Mouse (Mus musculus): ENCODE measurements around the gene Treml1. TPM values are rescaled to one million over a fixed set of nuclear protein-coding genes. Genes with fewer than 3 reads are reported as not detected.
A peak's percentile ranks its signal among the peaks of the same experiment; 100 is the strongest.

Treml1 gene
- total and polyA plus RNA-seq, 3 experiments, result not detected

- no peak overlapping the region for H3K9ac ChIP-seq (ENCODE audit: insufficient read depth, low read depth)
- H3K27me3 ChIP-seq (replicated peaks), result peaks cover 6% of the 10 kb centered on the region
- no peak for DNase-seq (ENCODE audit: extremely low read depth)
- no peaks in the 10 kb centered on the region for H3K79me2 ChIP-seq (replicated peaks; ENCODE audit: control insufficient read depth, extremely low read depth, insufficient read depth, poor library complexity, severe bottlenecking)
- TF ChIP-seq RAD21 (IDR thresholded peaks at IDR 0.05; ENCODE audit: low read depth, low read length) (no peak), MXI1 (IDR thresholded peaks at IDR 0.05; ENCODE audit: low read depth, low read length) (no peak), MAX (IDR thresholded peaks at IDR 0.05; ENCODE audit: low read length) (no peak), ETS1 (conservative IDR thresholded peaks at IDR 0.05; ENCODE audit: low read depth, low read length) (no peak), UBTF (IDR thresholded peaks at IDR 0.05; ENCODE audit: low read depth, low read length) (no peak), SMC3 (IDR thresholded peaks at IDR 0.05; ENCODE audit: low read depth, low read length) (no peak), POLR2A (IDR thresholded peaks at IDR 0.05; ENCODE audit: low read depth, low read length) (no peak), USF2 (conservative IDR thresholded peaks at IDR 0.05; ENCODE audit: low read depth, low read length) (no peak), KAT2A (IDR thresholded peaks at IDR 0.05; ENCODE audit: insufficient replicate concordance, low read length) (no peak), ZNF384 (IDR thresholded peaks at IDR 0.05; ENCODE audit: low read depth, low read length) (no peak), ZMIZ1 (IDR thresholded peaks at IDR 0.05; ENCODE audit: low read depth, low read length) (no peak), TCF12 (IDR thresholded peaks at IDR 0.05; ENCODE audit: low read depth, low read length) (no peak), BHLHE40 (IDR thresholded peaks at IDR 0.05; ENCODE audit: low read depth, low read length) (no peak), POLR2AphosphoS2 (IDR thresholded peaks at IDR 0.05; ENCODE audit: low read depth, low read length) (no peak), PAX5 (IDR thresholded peaks at IDR 0.05; ENCODE audit: low read length) (no peak), JUND (conservative IDR thresholded peaks at IDR 0.05; ENCODE audit: low read depth, low read length) (no peak)
- no peaks in the 10 kb centered on the region for H3K36me3 ChIP-seq (replicated peaks in 1 of 2; ENCODE audit: control insufficient read depth in 1 of 2, insufficient read depth in 1 of 2, low read length in 1 of 2)
- H3K4me3 ChIP-seq (replicated peaks in 1 of 3; ENCODE audit: low read depth in 2 of 3, low read length in 2 of 3, poor library complexity in 1 of 3), result no peak overlapping the region
- H3K9me3 ChIP-seq (replicated peaks; ENCODE audit: low read length), result peaks cover 3% of the 10 kb centered on the region
- H3K4me2 ChIP-seq (ENCODE audit: insufficient read depth, low read depth, poor library complexity, severe bottlenecking), result no peak overlapping the region
- dilution Hi-C loops (cut with MboI; ENCODE audit: extremely low pct_ligation_motif_present, extremely low pct_unique_long_range_greater_than_20kb, low sequenced_read_pairs) (no loop called here), in situ Hi-C loops (cut with MboI; ENCODE audit: low pct_ligation_motif_present, low pct_unique_long_range_greater_than_20kb, low sequenced_read_pairs) (loop anchor here (10.0 kb wide), 2 partner anchors 49 to 219 kb away; no protein-coding TSS in a partner anchor)
- peaks cover 4 to 35% of the 10 kb centered on the region in 2 experiments; a peak in 3 of 4 replicates for H3K4me1 ChIP-seq (ENCODE audit: control insufficient read depth in 1 of 2, insufficient read depth in 2 of 2)
- no peak overlapping the region for H3K27ac ChIP-seq (ENCODE audit: insufficient read depth, low read depth)
Measured at GRCm38 (mm10) chr17:48334186-48334585, 25.5 kb upstream of the Treml1 start.

GRCm38 (mm10) chr17:48336857-48337256 is 22.9 kb upstream of the Treml1 start:
- dilution Hi-C loops (cut with MboI; ENCODE audit: extremely low pct_ligation_motif_present, extremely low pct_unique_long_range_greater_than_20kb, low sequenced_read_pairs) (no loop called here), in situ Hi-C loops (cut with MboI; ENCODE audit: low pct_ligation_motif_present, low pct_unique_long_range_greater_than_20kb, low sequenced_read_pairs) (loop anchor here (10.0 kb wide), 2 partner anchors 52 to 222 kb away; no protein-coding TSS in a partner anchor)
- no peak overlapping the region; the same call in 1 of the 2 replicates for H3K4me2 ChIP-seq (ENCODE audit: insufficient read depth, low read depth, poor library complexity, severe bottlenecking)
- peaks cover 3% of the 10 kb centered on the region for H3K9me3 ChIP-seq (replicated peaks; ENCODE audit: low read length)
- H3K4me1 ChIP-seq (ENCODE audit: control insufficient read depth in 1 of 2, insufficient read depth in 2 of 2), result peaks cover 4 to 34% of the 10 kb centered on the region in 2 experiments; a peak in 3 of 4 replicates
- no peaks in the 10 kb centered on the region for H3K36me3 ChIP-seq (replicated peaks in 1 of 2; ENCODE audit: control insufficient read depth in 1 of 2, insufficient read depth in 1 of 2, low read length in 1 of 2)
- peak; percentile 88 for TF ChIP-seq ZC3H11A (IDR thresholded peaks at IDR 0.05; ENCODE audit: low read depth, low read length)
- peak; percentile 98 for TF ChIP-seq RAD21 (IDR thresholded peaks at IDR 0.05; ENCODE audit: low read depth, low read length)
- peak; percentile 84 to 96 for TF ChIP-seq CTCF (conservative IDR thresholded peaks at IDR 0.05 in 1 of 2, IDR thresholded peaks at IDR 0.05 in 1 of 2; ENCODE audit: low read depth in 2 of 2, low read length in 2 of 2)
- no peak for TF ChIP-seq MYC (IDR thresholded peaks at IDR 0.05; ENCODE audit: low read depth, low read length)
- no peak for TF ChIP-seq MAFK (IDR thresholded peaks at IDR 0.05; ENCODE audit: insufficient replicate concordance, low read length)
- 0 out of 2 replicates have a peak, but pooled peaks have one; percentile 15 for TF ChIP-seq MEF2A (IDR thresholded peaks at IDR 0.05; ENCODE audit: borderline replicate concordance, low read depth, low read length)
- TF ChIP-seq HCFC1 (IDR thresholded peaks at IDR 0.05; ENCODE audit: low read depth, low read length), result no peak
- peak; percentile 98 for TF ChIP-seq SMC3 (IDR thresholded peaks at IDR 0.05; ENCODE audit: low read depth, low read length)
- no peak overlapping the region for H3K27ac ChIP-seq (ENCODE audit: insufficient read depth, low read depth)
- no peak overlapping the region for H3K4me3 ChIP-seq (replicated peaks in 1 of 3; ENCODE audit: low read depth in 2 of 3, low read length in 2 of 3, poor library complexity in 1 of 3)
- H3K79me2 ChIP-seq (replicated peaks; ENCODE audit: control insufficient read depth, extremely low read depth, insufficient read depth, poor library complexity, severe bottlenecking), result no peaks in the 10 kb centered on the region
- DNase-seq (ENCODE audit: extremely low read depth), result peak; percentile 83
- no peak overlapping the region for H3K9ac ChIP-seq (ENCODE audit: insufficient read depth, low read depth)
- no peaks in the 10 kb centered on the region for H3K27me3 ChIP-seq (replicated peaks)

Measured in CH12.LX (cell line).